Mouse (Mus musculus) forebrain, embryonic 10.5 days (tissue): ENCODE measurements around the gene Ehmt1. TPM values are rescaled to one million over a fixed set of nuclear protein-coding genes. Genes with fewer than 3 reads are reported as not detected.
"Not testable (repeated sequence)": the region's sequence is repeated elsewhere in the genome, so short reads cannot be mapped to it uniquely, and the experiment has no call there.

ENCODE experiments used
- DNase-seq: peaks from one replicate; pipeline ENCODE4 v3.0.0-alpha.2; 2017; ENCODE audit warnings: low spot score; ENCODE audit errors: extremely low spot score
- H3K27ac ChIP-seq: fragments of 300-500 bp; sonication (generic); 2 replicates; pipeline ENCODE4 v1.5.1; 2016; ENCODE audit warnings: mild to moderate bottlenecking
- H3K27me3 ChIP-seq: fragments of 300-500 bp; sonication (generic); 2 replicates; pipeline ENCODE4 v1.6.1; 2016; ENCODE audit warnings: mild to moderate bottlenecking; ENCODE audit not compliant: poor library complexity, severe bottlenecking
- H3K36me3 ChIP-seq: fragments of 300-500 bp; sonication (generic); replicated peaks from 2 replicates; pipeline ENCODE4 v1.6.1; 2016; ENCODE audit warnings: mild to moderate bottlenecking, moderate library complexity
- H3K4me1 ChIP-seq: fragments of 300-500 bp; sonication (generic); 2 replicates; pipeline ENCODE4 v1.6.1; 2016
- H3K4me3 ChIP-seq: fragments of 300-500 bp; sonication (generic); 2 replicates; pipeline ENCODE4 v1.5.1; 2016; ENCODE audit warnings: mild to moderate bottlenecking, moderate library complexity
- H3K9me3 ChIP-seq: fragments of 300-500 bp; sonication (generic); 2 replicates; pipeline ENCODE4 v1.6.1; 2016; ENCODE audit warnings: mild to moderate bottlenecking, moderate library complexity
- WGBS: fragments of 180-500 bp; shearing (Covaris S2); methylation state at CpG from one replicate; pipeline ENCODE4 v1.1.7; 2016; 5-methylcytosine and 5-hydroxymethylcytosine counted together
- polyA plus RNA-seq: library from polyadenylated mRNA; unstranded; fragments of >200 nt; fragmentation: Nextera tagmentation; extraction: Ambion mirVana; gene quantifications from 2 replicates; pipeline ENCODE4 v1.2.1, GENCODE M21; 2016

The Ehmt1 gene
- polyA plus RNA-seq, result 149 and 150 TPM in 2 replicates

- H3K9me3 ChIP-seq, result no peaks in the 10 kb centered on the region
- DNase-seq, result peak; percentile 89
- no peaks in the 10 kb centered on the region for H3K27me3 ChIP-seq
- peaks cover 12% of the 10 kb centered on the region for H3K4me1 ChIP-seq
- H3K4me3 ChIP-seq, result peak within 1 kb of the TSS; percentile 96
- under 1% methylated on average over 110 of the region's 112 CpGs for WGBS
- H3K36me3 ChIP-seq, result peaks cover 21% of the 10 kb centered on the region
- H3K27ac ChIP-seq, result peak within 1 kb of the TSS; percentile 99
Observed at GRCm38 (mm10) chr2:24918930-24919838, at the start of gene Ehmt1. Gene Ehmt1 (minus strand): TSS chr2:24919614.

- Histone ChIP-seq H3K36me3 (peaks cover 86% of the 10 kb centered on the region), H3K27me3 (no peaks in the 10 kb centered on the region), H3K4me3 (peak within 1 kb of the TSS; percentile 85), H3K4me1 (peaks cover 13% of the 10 kb centered on the region), H3K9me3 (no peaks in the 10 kb centered on the region), H3K27ac (peak within 1 kb of the TSS; percentile 92)
- DNase-seq, result peak; percentile 89
- 1% methylated on average over 28 of the region's 28 CpGs for WGBS
Observed at GRCm38 (mm10) chr2:24962304-24963000, 43.0 kb upstream of the Ehmt1 start, which contains the start of gene Dph7. Gene Dph7 (plus strand): TSS chr2:24962400.

- no peak overlapping the region for H3K27ac ChIP-seq
- WGBS, result 41% methylated on average over 3 of the region's 3 CpGs
- H3K36me3 ChIP-seq, result peaks cover 86% of the 10 kb centered on the region
- no peak for DNase-seq
- H3K4me1 ChIP-seq, result peaks cover 13% of the 10 kb centered on the region
- H3K27me3 ChIP-seq, result no peaks in the 10 kb centered on the region
- H3K9me3 ChIP-seq, result no peaks in the 10 kb centered on the region
- no peak overlapping the region for H3K4me3 ChIP-seq
Observed at GRCm38 (mm10) chr2:24960910-24961309, 41.5 kb upstream of the Ehmt1 start.

GRCm38 (mm10) chr2:24952537-24953055 is 33.2 kb upstream of the Ehmt1 start:
- H3K27ac ChIP-seq, result no peak overlapping the region
- H3K9me3 ChIP-seq, result no peaks in the 10 kb centered on the region
- DNase-seq, result no peak
- H3K4me1 ChIP-seq, result peaks cover 22% of the 10 kb centered on the region
- H3K36me3 ChIP-seq, result peaks cover 60% of the 10 kb centered on the region
- H3K4me3 ChIP-seq, result no peak overlapping the region
- H3K27me3 ChIP-seq, result peaks cover 12% of the 10 kb centered on the region
- 82% methylated on average over 4 of the region's 4 CpGs for WGBS

- peaks cover 22% of the 10 kb centered on the region for H3K4me1 ChIP-seq
- peak overlapping the region; percentile 95 for H3K27ac ChIP-seq
- peaks cover 36% of the 10 kb centered on the region for H3K36me3 ChIP-seq
- no peaks in the 10 kb centered on the region for H3K9me3 ChIP-seq
- WGBS, result 0% methylated on average over 31 of the region's 31 CpGs
- no peak for DNase-seq
- peak overlapping the region; percentile 99 for H3K4me3 ChIP-seq
- H3K27me3 ChIP-seq, result peaks cover 15% of the 10 kb centered on the region
Observed at GRCm38 (mm10) chr2:24950189-24950535, 30.7 kb upstream of the Ehmt1 start.

GRCm38 (mm10) chr2:24949421-24950188 is 30.2 kb upstream of the Ehmt1 start, which contains the start of gene Zmynd19:
Gene Zmynd19 (plus strand): TSS chr2:24949792.
- WGBS, result under 1% methylated on average over 106 of the region's 108 CpGs
- Histone ChIP-seq H3K36me3 (peaks cover 30% of the 10 kb centered on the region), H3K27me3 (peaks cover 15% of the 10 kb centered on the region), H3K9me3 (no peaks in the 10 kb centered on the region), H3K4me1 (peaks cover 22% of the 10 kb centered on the region), H3K27ac (peak within 1 kb of the TSS; percentile 95), H3K4me3 (peak within 1 kb of the TSS; percentile 99)
- DNase-seq, result peak; percentile 96

GRCm38 (mm10) chr2:24944304-24944703 is 24.9 kb upstream of the Ehmt1 start:
- not testable (repeated sequence) for H3K36me3 ChIP-seq, H3K4me1 ChIP-seq, H3K9me3 ChIP-seq, H3K4me3 ChIP-seq, H3K27ac ChIP-seq, DNase-seq
- WGBS, result 56% methylated on average over 2 of the region's 2 CpGs
- peaks cover 15% of the 10 kb centered on the region for H3K27me3 ChIP-seq

- Histone ChIP-seq H3K36me3 (no peaks in the 10 kb centered on the region), H3K4me1 (no peaks in the 10 kb centered on the region), H3K27me3 (peaks cover 5% of the 10 kb centered on the region; the same call in 1 of the 2 replicates), H3K9me3 (no peaks in the 10 kb centered on the region), H3K27ac (no peak overlapping the region), H3K4me3 (no peak overlapping the region)
- 81% methylated on average over 4 of the region's 4 CpGs for WGBS
- DNase-seq, result no peak
Observed at GRCm38 (mm10) chr2:24942092-24942491, 22.7 kb upstream of the Ehmt1 start.

GRCm38 (mm10) chr2:24935057-24935796 is 15.8 kb upstream of the Ehmt1 start, which contains the start of gene Arrdc1:
Gene Arrdc1 (minus strand): TSS chr2:24935252.
- Histone ChIP-seq H3K27me3 (peaks cover 25% of the 10 kb centered on the region), H3K27ac (peak within 1 kb of the TSS; percentile 83), H3K36me3 (no peaks in the 10 kb centered on the region), H3K4me1 (peaks cover 21% of the 10 kb centered on the region), H3K9me3 (no peaks in the 10 kb centered on the region), H3K4me3 (peak within 1 kb of the TSS; percentile 67)
- WGBS, result under 1% methylated on average over 48 of the region's 49 CpGs
- peak; percentile 95 for DNase-seq

GRCm38 (mm10) chr2:24934441-24934963 is 15.1 kb upstream of the Ehmt1 start:
- peak; percentile 21 for DNase-seq
- H3K27me3 ChIP-seq, result peaks cover 25% of the 10 kb centered on the region
- H3K4me1 ChIP-seq, result peaks cover 21% of the 10 kb centered on the region
- WGBS, result 5% methylated on average over 19 of the region's 19 CpGs
- H3K4me3 ChIP-seq, result peak overlapping the region; percentile 67
- H3K27ac ChIP-seq, result peak overlapping the region; percentile 82
- H3K9me3 ChIP-seq, result no peaks in the 10 kb centered on the region
- no peaks in the 10 kb centered on the region for H3K36me3 ChIP-seq

GRCm38 (mm10) chr2:24929593-24929992 is 10.2 kb upstream of the Ehmt1 start:
- 90% methylated on average over 5 of the region's 5 CpGs for WGBS
- peaks cover 14% of the 10 kb centered on the region for H3K27me3 ChIP-seq
- H3K36me3 ChIP-seq, result no peaks in the 10 kb centered on the region
- H3K27ac ChIP-seq, result no peak overlapping the region
- peaks cover 11% of the 10 kb centered on the region for H3K4me1 ChIP-seq
- H3K4me3 ChIP-seq, result no peak overlapping the region
- H3K9me3 ChIP-seq, result no peaks in the 10 kb centered on the region
- DNase-seq, result no peak
